Mouse (Mus musculus): ENCODE data around the gene Gal3st1. TPM values are rescaled to one million over a fixed set of nuclear protein-coding genes. Genes with fewer than 3 reads are reported as not detected.
"Not testable (repeated sequence)": the region's sequence is repeated elsewhere in the genome, so short reads cannot be mapped to it uniquely, and the experiment has no call there.

Gene Gal3st1
- total RNA-seq (2021): under 1 TPM in 1 of 2 experiments, not detected in 1; 0.20 TPM
- long read RNA-seq, experiment 1: 0 reads
- long read RNA-seq, experiment 2: 0 reads

GRCm38 (mm10) chr11:3983291-3983862, at the start of gene Gal3st1:
Gal3st1 (plus strand) TSS chr11:3983636.
- DNase-seq: no peak
- peak within 1 kb of the TSS; percentile 31 for H3K27ac ChIP-seq
- TF ChIP-seq CTCF (IDR thresholded peaks at IDR 0.05): no peak
- peak within 1 kb of the TSS; percentile 53 for H3K4me3 ChIP-seq
- intact Hi-C loops (cut with DNase I): no loop called here

GRCm38 (mm10) chr11:3933756-3934285, 49.6 kb upstream of the Gal3st1 start:
- TF ChIP-seq CTCF (IDR thresholded peaks at IDR 0.05): no peak
- no peak for DNase-seq
- Histone ChIP-seq H3K4me3 (no peak overlapping the region), H3K27ac (no peak overlapping the region)
- intact Hi-C loops (cut with DNase I): no loop called here

- intact Hi-C loops (cut with DNase I): no loop called here
- Histone ChIP-seq H3K27ac (no peak overlapping the region), H3K4me3 (no peak overlapping the region)
- no peak for TF ChIP-seq CTCF (IDR thresholded peaks at IDR 0.05)
- DNase-seq: no peak
Measured at GRCm38 (mm10) chr11:3935135-3935534, 48.3 kb upstream of the Gal3st1 start.

- intact Hi-C loops (cut with DNase I): no loop called here
- DNase-seq: no peak
- Histone ChIP-seq H3K27ac (no peak overlapping the region), H3K4me3 (no peak overlapping the region)
- TF ChIP-seq CTCF (IDR thresholded peaks at IDR 0.05): no peak
Measured at GRCm38 (mm10) chr11:3936318-3936717, 47.1 kb upstream of the Gal3st1 start.

- no peak overlapping the region for H3K4me3 ChIP-seq
Measured at GRCm38 (mm10) chr11:3937321-3937874, 46.0 kb upstream of the Gal3st1 start.

GRCm38 (mm10) chr11:3941371-3941770, 42.1 kb upstream of the Gal3st1 start:
- Histone ChIP-seq H3K4me3 (no peak overlapping the region), H3K27ac (no peak overlapping the region)
- no peak for TF ChIP-seq CTCF (IDR thresholded peaks at IDR 0.05)
- no peak for DNase-seq
- intact Hi-C loops (cut with DNase I): no loop called here

More at GRCm38 (mm10) chr11:3937321-3937874, 46.0 kb upstream of the Gal3st1 start:
- TF ChIP-seq CTCF (IDR thresholded peaks at IDR 0.05): no peak
- DNase-seq: no peak
- no peak overlapping the region for H3K27ac ChIP-seq
- intact Hi-C loops (cut with DNase I): no loop called here

- DNase-seq: no peak
- H3K27ac ChIP-seq: no peak overlapping the region
- no peak for TF ChIP-seq CTCF (IDR thresholded peaks at IDR 0.05)
- no peak overlapping the region for H3K4me3 ChIP-seq
- intact Hi-C loops (cut with DNase I): no loop called here
Measured at GRCm38 (mm10) chr11:3946386-3946785, 37.0 kb upstream of the Gal3st1 start.

- H3K27ac ChIP-seq; DNase-seq; intact Hi-C loops (cut with DNase I); H3K4me3 ChIP-seq: not testable (repeated sequence)
Measured at GRCm38 (mm10) chr11:3954876-3955275, 28.6 kb upstream of the Gal3st1 start.

- intact Hi-C loops (cut with DNase I); H3K4me3 ChIP-seq; DNase-seq; H3K27ac ChIP-seq: not testable (repeated sequence)
Measured at GRCm38 (mm10) chr11:3955371-3955770, 28.1 kb upstream of the Gal3st1 start.

GRCm38 (mm10) chr11:3960901-3961300, 22.5 kb upstream of the Gal3st1 start:
- intact Hi-C loops (cut with DNase I): no loop called here
- TF ChIP-seq CTCF (IDR thresholded peaks at IDR 0.05): no peak
- no peak for DNase-seq
- H3K4me3 ChIP-seq: no peak overlapping the region
- H3K27ac ChIP-seq: no peak overlapping the region

GRCm38 (mm10) chr11:3961761-3962160, 21.7 kb upstream of the Gal3st1 start:
- no peak for TF ChIP-seq CTCF (IDR thresholded peaks at IDR 0.05)
- intact Hi-C loops (cut with DNase I): no loop called here
- Histone ChIP-seq H3K27ac (no peak overlapping the region), H3K4me3 (no peak overlapping the region)
- no peak for DNase-seq

- no peak for TF ChIP-seq CTCF (IDR thresholded peaks at IDR 0.05)
- peak overlapping the region; percentile 94 for H3K27ac ChIP-seq
- no peak for DNase-seq
- intact Hi-C loops (cut with DNase I): no loop called here
- peak overlapping the region; percentile 98 for H3K4me3 ChIP-seq
Measured at GRCm38 (mm10) chr11:3963155-3963554, 20.3 kb upstream of the Gal3st1 start.

GRCm38 (mm10) chr11:3963610-3964415, 19.6 kb upstream of the Gal3st1 start, which contains the start of gene Pes1:
Pes1 (plus strand) TSS chr11:3963975.
- peak within 1 kb of the TSS; percentile 94 for H3K27ac ChIP-seq
- intact Hi-C loops (cut with DNase I): no loop called here

More at GRCm38 (mm10) chr11:3963610-3964415, 19.6 kb upstream of the Gal3st1 start, which contains the start of gene Pes1:
- DNase-seq: peak; percentile 83
- H3K4me3 ChIP-seq: peak within 1 kb of the TSS; percentile 98
- no peak for TF ChIP-seq CTCF (IDR thresholded peaks at IDR 0.05)

Measured in gastrocnemius, adult 2 months (tissue).